Mouse (Mus musculus): Measurements from ENCODE around the gene Slc5a6.
"Not testable (repeated sequence)": the region's sequence is repeated elsewhere in the genome, so short reads cannot be mapped to it uniquely, and the experiment has no call there.

Slc5a6 gene

DNA sequence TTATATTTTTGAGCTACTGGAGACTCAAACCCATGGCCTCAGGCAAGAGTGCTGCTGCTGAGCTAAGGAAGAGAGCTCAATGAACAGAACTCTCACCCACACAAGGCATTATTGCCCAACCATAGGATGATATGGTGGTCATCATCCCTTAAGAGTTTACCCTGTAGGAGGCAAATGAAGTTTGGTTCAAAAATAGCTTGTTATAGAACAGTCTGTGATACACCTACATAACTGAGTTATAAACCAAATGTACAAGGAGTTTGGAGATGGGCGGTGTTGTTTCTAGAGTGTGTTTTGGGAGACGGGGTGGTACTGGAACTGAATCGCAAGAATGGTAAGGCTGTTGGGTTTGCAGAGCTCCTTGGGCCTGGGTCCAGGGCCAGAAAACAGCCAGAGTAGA, 21.1 kb upstream of the Slc5a6 start:
- no peak for DNase-seq (ENCODE audit: low read depth, low spot score)

DNA sequence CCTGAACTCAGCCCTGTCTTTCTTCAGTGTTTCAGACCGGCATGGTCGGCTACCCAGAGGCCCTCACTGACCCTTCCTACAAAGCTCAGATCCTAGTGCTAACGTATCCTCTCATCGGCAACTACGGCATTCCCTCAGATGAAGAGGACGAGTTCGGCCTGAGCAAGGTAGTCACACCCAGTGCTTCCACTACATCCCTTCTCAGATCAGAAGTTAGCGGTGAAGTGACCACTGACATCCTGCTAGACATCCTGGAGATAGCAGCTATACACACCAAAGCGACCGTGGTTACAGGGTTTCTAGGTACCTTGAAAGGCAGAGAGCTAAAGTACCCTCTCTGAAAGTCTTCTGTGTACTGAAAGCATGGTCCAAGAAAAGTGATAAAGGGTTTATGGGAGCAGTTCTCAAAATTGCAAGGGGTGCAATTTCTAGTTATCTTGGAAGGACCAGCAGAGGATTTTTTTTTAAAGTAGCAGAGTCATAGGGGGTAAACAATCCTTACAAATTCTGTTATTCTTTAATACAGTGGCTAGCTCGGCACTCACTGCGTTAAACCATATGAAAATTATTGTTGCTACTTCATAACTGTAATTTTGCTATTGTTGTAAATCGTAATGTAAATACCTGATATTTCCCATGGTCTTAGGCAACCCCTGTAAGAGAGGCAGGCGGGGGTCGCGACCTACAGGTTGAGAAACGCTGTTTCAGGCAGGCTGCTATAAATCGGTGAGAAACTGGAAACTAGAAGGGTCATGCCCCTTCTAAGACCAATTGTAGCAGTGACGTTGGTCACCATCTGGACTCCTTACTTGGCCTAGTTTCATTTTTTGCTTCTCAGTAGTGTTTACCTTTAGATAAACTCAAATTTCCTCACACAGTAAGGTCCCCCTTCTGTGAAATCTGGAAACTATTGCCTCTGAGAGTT, 6.8 kb upstream of the Slc5a6 start:
- no peak for DNase-seq (ENCODE audit: low read depth, low spot score)

DNA sequence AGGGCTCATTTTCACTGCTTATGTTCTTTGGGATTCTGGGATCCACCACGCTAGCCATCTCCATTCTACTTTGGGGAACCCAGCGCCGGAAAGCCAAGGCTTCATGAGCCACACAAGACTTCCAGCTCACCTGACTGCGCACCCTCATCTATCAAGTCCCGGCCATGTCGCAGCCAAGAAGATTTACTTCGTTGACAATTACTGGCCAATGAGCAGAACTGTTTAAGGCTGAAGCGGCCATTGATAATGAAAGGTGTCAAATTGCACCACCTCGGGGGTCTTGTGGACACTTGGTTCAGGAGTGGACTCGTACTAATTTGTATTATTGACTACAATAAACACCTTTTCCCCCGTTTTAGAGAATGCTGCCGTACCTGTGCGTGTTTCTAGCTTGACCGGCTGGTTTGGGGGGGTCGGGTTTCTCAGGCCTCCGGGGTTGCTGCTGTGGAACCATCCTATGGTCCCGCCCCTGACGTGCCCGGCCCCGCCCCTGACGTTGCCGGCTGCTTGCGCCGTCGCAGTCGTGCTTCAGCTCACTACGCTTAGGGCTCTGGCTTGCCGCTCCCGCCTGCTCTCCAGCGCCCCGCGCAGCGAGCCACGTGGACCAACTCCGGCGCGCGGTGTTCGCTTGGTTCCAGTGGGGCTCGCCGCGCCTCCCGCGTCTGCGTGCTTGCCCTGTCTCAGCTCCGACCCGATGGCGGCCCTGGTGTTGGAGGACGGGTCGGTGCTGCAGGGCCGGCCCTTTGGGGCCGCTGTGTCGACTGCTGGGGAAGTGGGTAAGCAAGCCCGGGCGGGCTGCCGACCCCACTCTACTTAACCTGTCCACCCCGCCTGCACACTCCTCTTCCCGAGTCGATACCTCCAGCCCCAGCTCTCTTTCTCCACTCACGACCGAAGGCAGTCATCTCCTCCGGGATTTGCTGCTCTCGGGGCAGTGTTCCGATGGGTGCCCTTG, 5.8 kb upstream of the Slc5a6 start, which contains the start of gene Cad:
Cad (plus strand) TSS at position 520 of the 955 bp plus-strand sequence.
- DNase-seq (ENCODE audit: low read depth, low spot score): peak; percentile 81

DNA sequence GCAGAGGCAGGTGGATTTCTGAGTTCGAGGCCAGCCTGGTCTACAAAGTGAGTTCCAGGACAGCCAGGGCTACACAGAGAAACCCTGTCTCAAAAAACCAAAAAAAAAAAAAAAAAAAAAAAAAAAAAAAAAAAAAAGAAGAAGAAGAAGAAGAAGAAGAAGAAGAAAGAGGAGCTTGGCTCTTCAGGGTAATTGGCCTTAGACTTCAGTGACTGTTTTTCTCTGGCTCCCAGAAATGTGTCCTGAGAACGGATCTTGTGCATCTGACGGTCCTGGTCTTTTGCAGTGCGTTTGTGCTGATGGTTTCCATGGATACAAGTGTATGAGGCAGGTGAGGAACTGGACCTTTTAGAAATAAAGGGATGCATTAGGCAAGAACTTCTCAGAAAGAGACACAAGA, 5.0 kb upstream of the Slc5a6 start:
- DNase-seq (ENCODE audit: low read depth, low spot score): not testable (repeated sequence)

DNA sequence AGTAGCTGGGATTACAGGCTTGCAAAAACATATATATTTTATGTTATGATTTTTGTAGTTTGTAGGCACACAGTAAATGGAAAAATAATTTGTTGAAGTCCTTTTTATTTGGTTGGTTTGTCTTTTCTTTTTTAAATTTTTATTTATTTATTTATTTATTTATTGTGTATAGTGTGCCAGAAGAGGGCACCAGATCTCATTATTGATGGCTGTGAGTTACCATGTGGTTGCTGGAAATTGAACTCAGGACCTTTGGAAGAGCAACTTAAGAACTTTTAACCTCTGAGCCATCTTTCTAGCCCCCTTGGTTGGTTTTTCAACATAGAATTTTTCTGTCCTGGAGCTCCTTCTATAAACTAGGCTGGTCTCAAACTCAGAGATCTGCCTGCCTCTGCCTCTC, 1.7 kb upstream of the Slc5a6 start:
- no peak for DNase-seq (ENCODE audit: low read depth, low spot score)

DNA sequence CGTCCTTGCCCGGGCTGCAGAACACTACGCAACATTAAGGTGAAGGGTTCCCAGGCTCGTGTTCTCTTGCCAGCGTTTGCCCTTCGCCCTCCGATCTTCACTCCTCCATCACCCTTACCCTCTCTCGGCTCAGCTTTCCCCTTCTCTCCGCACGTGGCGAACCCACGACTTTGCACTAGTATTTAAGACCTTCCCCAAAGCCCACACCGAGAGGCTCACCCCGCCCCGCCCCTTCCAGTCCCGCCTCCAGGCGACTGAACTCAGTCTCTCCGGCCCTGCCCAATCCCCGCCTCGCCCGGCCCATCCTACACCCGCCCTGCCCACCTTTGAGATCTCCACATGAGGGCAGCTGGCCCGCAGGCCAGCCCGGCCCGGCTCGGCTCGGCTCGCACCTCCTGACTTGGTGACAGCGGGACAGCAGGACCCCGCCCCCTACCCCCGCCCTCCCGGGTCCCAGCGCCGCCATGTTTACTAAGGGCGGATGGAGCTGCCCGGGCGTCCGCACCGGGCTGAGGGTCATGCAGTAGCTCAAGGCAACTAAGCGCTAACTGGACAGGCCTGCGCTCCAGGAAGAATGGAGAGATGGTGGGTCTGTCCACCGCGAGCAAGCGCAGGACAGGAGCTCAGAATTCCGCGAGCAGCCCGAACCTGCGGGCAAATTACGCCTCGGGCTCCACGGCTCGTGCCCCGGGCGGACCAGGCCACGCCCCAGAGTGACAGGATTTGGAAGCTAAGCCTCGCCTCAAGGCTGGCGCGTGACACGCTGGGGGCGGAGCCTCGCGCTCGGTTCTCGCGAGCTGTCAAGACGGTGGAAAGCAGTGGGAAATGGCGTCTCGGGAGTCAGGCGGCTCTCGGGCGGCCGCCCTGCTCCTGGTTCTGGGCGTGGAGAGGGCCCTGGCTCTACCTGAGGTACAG, 619 bp downstream of the Slc5a6 start, which contains the start of gene Atraid:
Atraid (plus strand) TSS at position 465 of the 915 bp plus-strand sequence.
- peak; percentile 97 for DNase-seq (ENCODE audit: low read depth, low spot score)

DNA sequence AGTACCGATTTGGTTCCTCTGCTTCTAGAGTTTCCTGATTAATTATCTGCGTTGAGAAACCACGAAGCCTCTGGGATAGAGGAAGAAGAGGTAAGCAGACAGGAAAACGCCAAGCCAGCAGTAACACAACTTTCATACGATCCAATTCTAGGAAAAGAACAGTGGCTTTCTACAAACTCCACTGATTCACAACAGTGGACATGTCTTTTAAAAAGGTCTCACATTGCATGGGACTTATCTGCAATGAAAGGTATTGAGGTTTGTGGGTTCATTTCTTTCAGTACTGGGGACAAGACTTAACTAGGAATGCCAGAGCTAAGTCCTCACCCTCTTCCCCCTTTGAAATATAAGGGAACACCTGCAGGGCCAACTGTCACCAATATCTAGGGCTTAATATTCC, 1.6 kb downstream of the Slc5a6 start:
- no peak for DNase-seq (ENCODE audit: low read depth, low spot score)

DNA sequence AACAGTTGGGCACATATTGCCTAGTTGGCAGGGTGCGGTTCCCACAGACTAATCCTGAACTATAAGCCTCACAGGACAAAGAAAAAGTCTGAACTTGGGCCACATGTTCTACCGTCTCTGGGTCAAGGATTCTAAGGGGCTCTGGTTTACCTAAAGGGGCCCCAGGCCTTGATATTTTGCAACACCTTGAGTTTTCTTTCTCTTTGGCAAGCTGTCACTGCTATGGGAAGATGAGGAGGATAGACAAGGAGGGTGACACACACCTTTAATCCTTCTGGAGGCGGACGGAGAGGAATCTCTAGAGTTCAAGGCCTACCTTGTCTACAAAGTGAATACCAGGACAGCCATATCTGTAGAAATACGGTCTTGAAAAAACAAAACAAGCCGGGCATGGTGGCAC, 2.3 kb downstream of the Slc5a6 start:
- DNase-seq (ENCODE audit: low read depth, low spot score): no peak

DNA sequence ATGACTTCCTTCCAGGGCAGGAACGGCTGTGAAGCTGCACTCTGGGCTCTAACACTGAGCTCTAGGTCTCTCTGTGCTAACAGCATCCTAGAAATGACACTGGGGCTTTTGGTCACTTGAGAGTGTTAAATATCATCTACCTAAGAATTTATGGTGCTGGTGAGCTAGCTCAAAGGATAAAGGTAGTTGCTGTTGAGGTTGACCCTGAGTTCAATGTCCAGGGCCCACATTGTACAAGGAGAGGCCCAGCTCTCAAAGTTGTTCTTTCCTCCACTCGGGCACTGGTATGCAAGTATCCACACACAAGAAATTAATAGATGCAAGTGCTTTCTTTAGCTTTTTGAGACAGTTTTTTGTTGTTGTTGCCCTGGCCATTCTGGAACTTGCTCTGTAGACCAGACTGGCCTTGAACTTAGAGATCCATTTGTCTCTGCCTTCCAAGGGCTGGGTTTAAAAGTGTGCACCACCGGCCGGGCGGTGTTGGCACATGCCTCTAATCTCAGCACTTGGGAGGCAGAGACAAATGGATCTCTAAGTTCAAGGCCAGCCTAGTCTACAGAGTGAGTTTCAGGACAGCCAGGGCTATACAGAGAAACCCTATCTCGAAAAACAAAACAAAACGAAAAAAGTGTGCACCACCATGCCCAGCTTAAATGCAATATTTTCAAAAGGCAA, 10.4 kb downstream of the Slc5a6 start:
- DNase-seq (ENCODE audit: low read depth, low spot score): no peak

DNA sequence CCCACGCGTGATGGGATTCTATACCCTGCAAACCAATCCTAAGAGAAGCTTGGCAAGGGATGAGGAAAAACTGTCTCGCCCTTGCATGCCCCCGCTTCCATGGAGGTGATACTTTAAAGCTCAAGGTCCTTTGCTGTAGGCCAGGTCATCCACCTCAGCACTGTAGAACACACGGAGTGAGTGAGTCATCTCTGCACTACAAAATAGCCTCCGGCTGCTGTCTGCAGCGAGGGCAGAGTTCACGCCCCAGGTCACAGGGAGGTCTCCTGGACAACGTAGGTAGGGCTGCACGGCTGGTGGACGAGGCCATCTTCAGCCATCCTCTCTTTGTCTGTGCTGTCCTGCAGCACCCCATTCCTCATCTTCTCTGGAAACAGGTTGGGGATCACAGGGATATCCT, 12.2 kb downstream of the Slc5a6 start:
- not testable (repeated sequence) for DNase-seq (ENCODE audit: low read depth, low spot score)

DNA sequence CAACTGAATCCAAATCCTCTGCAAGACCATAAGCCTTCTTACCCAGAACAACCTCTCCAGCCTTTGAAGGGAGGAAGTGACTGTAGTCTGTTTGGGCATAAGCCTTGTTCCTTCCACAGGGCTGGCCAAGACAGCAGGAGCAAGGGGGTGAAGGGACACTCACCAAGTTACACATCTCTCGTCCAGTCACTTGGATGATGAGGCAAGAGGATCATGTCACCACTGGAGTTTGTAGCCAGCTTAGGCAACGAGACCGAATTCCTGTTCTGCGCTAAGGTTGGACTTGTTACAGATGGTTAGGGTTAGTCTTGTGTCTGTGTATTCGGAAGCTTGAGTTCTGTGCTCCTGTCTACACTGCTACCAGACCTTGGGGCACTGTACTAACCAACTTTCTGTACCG, 14.1 kb downstream of the Slc5a6 start:
- no peak for DNase-seq (ENCODE audit: low read depth, low spot score)

DNA sequence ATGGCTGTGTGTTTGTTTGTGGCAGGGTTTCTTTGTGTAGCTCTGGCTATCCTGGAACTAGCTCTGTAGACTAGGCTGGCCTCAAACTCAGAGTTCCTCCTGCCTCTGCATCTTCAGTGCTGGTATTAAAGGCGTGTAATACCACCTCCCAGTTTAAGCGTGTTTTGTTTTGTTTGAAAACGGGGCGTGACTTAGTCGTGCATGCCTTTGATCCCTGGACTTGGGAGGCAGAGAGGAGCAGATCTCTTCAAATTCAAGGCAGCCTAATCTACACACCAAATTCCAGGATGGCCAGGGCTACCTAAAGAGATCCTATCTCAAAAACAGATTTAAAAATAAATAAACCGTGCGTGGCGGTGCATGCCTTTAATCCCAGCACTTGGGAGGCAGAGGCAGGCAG, 17.2 kb downstream of the Slc5a6 start:
- no peak for DNase-seq (ENCODE audit: low read depth, low spot score)

DNA sequence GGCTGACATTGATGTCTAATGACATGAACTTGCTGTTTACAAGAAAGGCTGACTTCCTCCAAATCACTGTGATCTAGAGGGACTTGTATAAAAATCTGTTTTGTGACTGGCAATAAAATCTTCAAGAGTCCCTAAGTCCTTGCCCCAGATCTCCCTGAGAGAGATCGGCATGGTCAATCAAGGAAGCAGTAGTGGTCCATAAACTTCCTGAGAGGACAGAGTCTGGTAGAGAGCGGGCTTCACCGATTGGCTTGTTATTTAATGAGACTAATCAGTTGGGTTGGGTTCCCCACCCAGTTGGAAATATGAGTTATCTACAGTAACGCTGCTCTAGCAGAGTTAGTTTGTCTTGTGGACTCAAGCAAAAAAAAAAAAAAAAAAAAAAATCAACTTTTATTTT, 17.8 kb downstream of the Slc5a6 start:
- DNase-seq (ENCODE audit: low read depth, low spot score): no peak

DNA sequence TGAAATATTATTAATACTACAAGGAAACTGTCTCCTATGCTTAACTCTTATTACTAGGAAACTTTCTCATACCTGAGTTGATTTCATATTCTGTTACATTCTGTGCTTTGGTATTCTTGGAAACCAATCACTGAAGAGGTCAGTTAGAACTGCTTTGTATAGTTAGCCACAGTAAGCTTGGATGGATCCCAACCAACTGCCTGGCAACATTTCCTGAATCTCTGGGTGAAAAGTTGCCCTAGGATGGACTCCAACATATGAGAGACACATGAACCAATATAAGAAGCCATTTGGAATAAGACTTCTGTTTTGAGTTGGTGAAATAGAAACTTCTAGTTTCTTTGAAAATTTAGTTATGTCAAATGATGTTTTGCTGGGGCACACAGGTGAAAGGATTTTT, 24.1 kb downstream of the Slc5a6 start:
- DNase-seq (ENCODE audit: low read depth, low spot score): no peak

DNA sequence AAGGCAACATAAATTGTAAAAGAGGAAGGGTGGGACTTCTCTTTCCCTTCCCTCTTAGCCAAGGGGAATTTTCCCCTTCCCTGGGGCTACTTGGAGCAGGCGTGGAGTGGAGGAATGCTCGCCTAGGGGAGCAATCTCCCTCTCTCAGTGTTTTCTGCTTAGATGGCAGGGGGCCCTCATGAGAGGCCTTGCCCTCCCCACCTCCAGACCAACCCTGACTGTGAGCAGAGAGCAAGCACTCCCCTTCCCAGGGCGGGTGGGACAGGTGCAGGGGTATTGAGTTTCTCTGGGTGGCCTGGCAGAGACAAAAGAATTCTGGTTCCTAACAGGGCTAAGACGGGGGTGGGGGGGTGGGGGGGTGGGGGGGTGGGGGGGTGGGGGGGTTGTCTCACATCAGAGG, 25.5 kb downstream of the Slc5a6 start:
- no peak for DNase-seq (ENCODE audit: low read depth, low spot score)

DNA sequence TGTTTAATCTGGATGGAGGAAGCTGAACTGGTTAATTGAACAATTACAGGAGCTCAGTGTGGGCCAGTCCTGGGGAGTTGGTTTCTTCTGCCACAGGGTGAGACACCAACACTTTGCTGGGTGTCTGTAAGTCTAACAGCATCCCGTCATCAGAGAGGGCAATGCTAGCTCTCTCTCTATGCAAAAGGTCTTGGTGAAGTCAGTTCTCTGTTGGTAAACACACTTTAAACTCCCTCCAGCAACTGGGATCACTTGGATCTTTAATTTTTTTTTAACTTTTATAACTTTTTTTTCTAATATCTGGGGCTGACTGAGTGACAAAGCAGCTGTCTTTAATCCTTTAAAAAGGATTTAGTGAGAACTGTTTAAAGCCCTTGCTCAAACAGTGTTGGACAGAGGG, 26.0 kb downstream of the Slc5a6 start:
- no peak for DNase-seq (ENCODE audit: low read depth, low spot score)

DNA sequence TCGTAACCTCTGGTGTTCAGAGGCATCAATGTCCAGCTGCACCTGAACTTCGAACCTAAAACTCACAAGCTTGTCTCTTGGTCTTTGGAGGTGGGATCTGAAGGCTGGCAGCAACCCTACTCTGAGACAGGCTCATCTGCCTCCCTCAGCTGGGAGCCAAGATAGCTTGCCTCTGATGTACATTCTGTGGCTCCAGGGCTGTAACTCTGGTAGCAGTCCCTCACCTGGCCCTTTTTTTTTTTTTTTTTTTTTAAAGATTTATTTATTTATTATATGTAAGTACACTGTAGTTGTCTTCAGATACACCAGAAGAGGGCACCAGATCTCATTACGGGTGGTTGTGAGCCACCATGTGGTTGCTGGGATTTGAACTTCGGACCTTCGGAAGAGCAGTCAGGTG, 26.9 kb downstream of the Slc5a6 start:
- not testable (repeated sequence) for DNase-seq (ENCODE audit: low read depth, low spot score)

DNA sequence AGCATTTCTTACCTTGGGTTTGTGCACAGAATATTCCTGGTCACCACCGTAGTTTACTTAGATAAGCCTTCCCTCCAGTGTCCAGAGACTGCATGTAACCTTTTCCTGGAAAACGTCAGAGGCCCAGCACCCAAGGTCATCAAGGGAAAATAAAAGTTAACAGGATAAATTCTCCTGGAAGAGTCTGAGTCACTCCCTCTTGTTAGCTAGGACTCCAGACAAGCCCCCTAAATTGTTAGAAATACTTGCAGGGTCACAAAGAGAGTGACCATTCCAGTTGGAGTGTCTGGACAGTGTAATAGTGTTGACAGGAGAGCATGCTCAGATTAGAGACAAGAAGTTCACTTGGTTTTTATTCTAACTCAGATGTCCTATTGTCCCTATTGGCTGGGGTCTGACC, 32.8 kb downstream of the Slc5a6 start:
- no peak for DNase-seq (ENCODE audit: low read depth, low spot score)

DNA sequence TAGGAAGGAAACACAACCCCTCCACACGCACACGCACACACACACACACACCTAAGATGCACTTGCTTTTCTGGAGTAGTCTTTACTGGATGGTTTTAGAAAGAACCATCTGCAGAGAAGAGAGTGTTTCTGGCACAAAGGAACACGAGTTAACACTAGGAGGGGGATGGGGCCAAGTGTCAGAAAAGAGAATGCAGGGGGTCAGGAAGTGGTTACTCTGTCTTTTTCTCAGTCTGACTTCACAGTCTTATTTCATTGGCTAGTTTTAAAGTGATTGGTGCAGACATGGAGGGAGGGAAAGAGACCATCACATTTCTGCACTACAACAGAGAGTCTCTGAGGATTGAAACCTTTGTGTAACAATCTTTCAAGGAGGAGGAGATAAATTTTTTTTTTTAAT, 36.0 kb downstream of the Slc5a6 start:
- DNase-seq (ENCODE audit: low read depth, low spot score): no peak

DNA sequence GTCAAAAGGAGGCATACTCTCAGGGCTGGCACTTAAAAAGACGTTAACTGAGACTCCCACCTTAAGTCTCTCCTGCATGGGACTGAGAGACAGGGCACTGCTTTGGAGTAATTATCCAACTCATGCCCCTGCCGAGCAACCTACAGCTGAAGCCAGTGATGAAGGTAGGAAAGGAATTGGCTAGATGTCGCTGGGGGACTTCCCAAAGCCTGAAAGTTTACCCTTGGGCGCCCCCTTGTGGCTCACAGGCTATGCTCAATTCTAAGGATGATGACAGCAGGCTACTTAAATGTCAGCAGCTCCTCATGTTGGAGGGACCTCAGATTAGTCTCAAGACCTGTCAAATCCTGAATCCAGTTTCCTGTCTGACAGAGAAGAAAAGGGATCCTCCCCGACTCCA, 44.5 kb downstream of the Slc5a6 start:
- DNase-seq (ENCODE audit: low read depth, low spot score): peak; percentile 70

DNA sequence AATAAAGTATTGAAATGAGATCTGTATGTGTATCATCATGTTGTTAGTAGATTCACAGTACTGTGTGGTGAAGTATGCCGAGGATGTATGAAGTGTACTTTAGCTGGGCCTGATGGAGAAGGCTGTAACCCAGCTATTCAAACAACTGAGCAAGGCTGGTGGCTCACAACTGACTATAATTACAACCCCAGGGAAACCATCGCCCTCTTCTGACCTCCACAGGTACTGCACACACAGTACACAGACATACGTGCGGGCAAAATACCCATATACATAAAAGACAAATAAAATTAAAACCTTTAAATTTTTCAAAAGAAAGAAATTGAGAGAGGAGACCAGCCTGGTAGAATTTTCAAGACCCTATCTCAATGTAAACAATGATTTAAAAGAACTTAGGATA, 47.2 kb downstream of the Slc5a6 start:
- DNase-seq (ENCODE audit: low read depth, low spot score): no peak

Measured in c-Kit-negative CD71-positive TER-119-positive erythroid progenitor cells, embryonic 14.5 days (primary cell).